Mouse (Mus musculus) ES-E14 (cell line): ENCODE data around the gene 4930535I16Rik. TPM values are rescaled to one million over a fixed set of nuclear protein-coding genes. Genes with fewer than 3 reads are reported as not detected.

ENCODE experiments used
- DNase-seq: peaks from one replicate; pipeline ENCODE4 v3.0.0-alpha.2; 2013; ENCODE audit warnings: low read depth, low spot score
- H3K27ac ChIP-seq: 2 replicates; pipeline ENCODE4 v1.5.1; 2012; ENCODE audit warnings: low read depth, mild to moderate bottlenecking, low read length, moderate library complexity, mixed read lengths; ENCODE audit not compliant: poor library complexity, insufficient read depth, severe bottlenecking
- H3K36me3 ChIP-seq: 2 replicates; pipeline ENCODE4 v1.6.1; 2012; ENCODE audit warnings: mild to moderate bottlenecking, low read length, moderate library complexity, mixed read lengths; ENCODE audit not compliant: control insufficient read depth, poor library complexity, insufficient read depth, severe bottlenecking
- H3K4me1 ChIP-seq, 2 experiments: fragments of 150-350 bp in 1 of 2; sonication (generic) in 1 of 2; 2 replicates each; pipeline ENCODE4 v1.6.1; 2012; ENCODE audit warnings: low read length in 2 of 2, mild to moderate bottlenecking in 1 of 2, mixed read lengths in 1 of 2; ENCODE audit not compliant: control insufficient read depth in 2 of 2, insufficient read depth in 2 of 2, poor library complexity in 1 of 2
- H3K4me3 ChIP-seq, 2 experiments: fragments of 150-350 bp in 1 of 2; sonication (generic) in 1 of 2; 2 replicates each; pipeline ENCODE4 v1.5.1; 2012; ENCODE audit warnings: low read length in 2 of 2, low read depth in 1 of 2, mild to moderate bottlenecking in 1 of 2, mixed read lengths in 1 of 2; ENCODE audit not compliant: insufficient read depth in 1 of 2, poor library complexity in 1 of 2, severe bottlenecking in 1 of 2
- H3K9ac ChIP-seq: 2 replicates; pipeline ENCODE4 v1.6.1; 2012; ENCODE audit warnings: low read depth, mild to moderate bottlenecking, low read length, mixed read lengths; ENCODE audit not compliant: poor library complexity, insufficient read depth, severe bottlenecking
- H3K9me3 ChIP-seq: fragments of 150-350 bp; sonication (generic); 2 replicates; pipeline ENCODE4 v1.6.1; 2012; ENCODE audit warnings: low read depth, mild to moderate bottlenecking, low read length; ENCODE audit not compliant: control insufficient read depth, insufficient read depth
- CHD2 ChIP-seq: IDR thresholded peaks from 2 replicates; pipeline ENCODE4 v1.6.1; 2014; ENCODE audit warnings: mild to moderate bottlenecking, low read depth, low read length, inconsistent platforms
- HCFC1 ChIP-seq: IDR thresholded peaks from 2 replicates; pipeline ENCODE4 v1.6.1; 2012; ENCODE audit warnings: low read length, inconsistent platforms, borderline replicate concordance; ENCODE audit not compliant: insufficient read depth
- MAFK ChIP-seq: IDR thresholded peaks from 2 replicates; pipeline ENCODE4 v1.6.1; 2014; ENCODE audit warnings: mild to moderate bottlenecking, low read depth, low read length, inconsistent platforms; ENCODE audit not compliant: insufficient read depth
- ZC3H11A ChIP-seq: IDR thresholded peaks from 2 replicates; pipeline ENCODE4 v1.6.1; 2012; ENCODE audit warnings: low read depth, mild to moderate bottlenecking, inconsistent platforms, low read length, borderline replicate concordance
- ZNF384 ChIP-seq: IDR thresholded peaks from 2 replicates; pipeline ENCODE4 v1.6.1; 2012; ENCODE audit warnings: low read depth, low read length, inconsistent platforms
- in situ Hi-C, 2 experiments: fragments of 600-800 bp; cut with MboI; formaldehyde crosslinking; loops; one replicate each; pipeline ENCODE4 v1.15.1; 2025; ENCODE audit warnings: low sequenced_read_pairs in 2 of 2, inconsistent platforms in 1 of 2; ENCODE audit not compliant: unreplicated experiment in 2 of 2
- total RNA-seq: library from RNA; depleted of rRNA; stranded (reverse); fragments of 300-350 nt; gene quantifications from 2 replicates; pipeline ENCODE4 v1.2.3, GENCODE M21; 2012

4930535I16Rik gene
- total RNA-seq, 1 experiment: 1.8 TPM

DNA sequence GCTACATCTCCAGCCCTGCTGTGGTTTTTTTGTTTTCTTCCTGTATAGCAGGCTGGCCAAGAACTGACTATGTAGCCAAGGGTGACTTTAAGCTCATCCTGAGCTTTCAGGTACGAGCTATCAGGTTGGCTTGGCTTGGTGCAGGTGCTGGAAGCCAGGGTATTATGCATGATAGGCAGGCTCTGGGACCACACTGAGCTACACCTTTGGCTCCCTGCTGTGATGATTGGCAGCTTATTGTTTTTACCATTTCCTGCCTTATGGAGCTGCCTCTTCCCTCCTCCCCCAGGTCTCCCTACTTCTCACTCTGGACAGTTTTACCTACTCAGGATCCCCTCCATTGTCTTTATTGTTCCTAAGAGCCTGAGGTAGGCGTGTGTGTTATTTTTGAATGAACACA is 1.0 kb upstream of the 4930535I16Rik start:
- DNase-seq: peak; percentile 72
- TF ChIP-seq CHD2: no peak
- TF ChIP-seq MAFK: 0 out of 2 replicates have a peak, but pooled peaks have one; percentile 3
- H3K4me1 ChIP-seq: peaks cover 2 to 6% of the 10 kb centered on the region in 2 experiments; a peak in 2 of 4 replicates
- H3K9me3 ChIP-seq: no peaks in the 10 kb centered on the region
- H3K36me3 ChIP-seq: peaks cover 11% of the 10 kb centered on the region
- H3K4me3 ChIP-seq: peak overlapping the region; percentile 82 to 91; a peak in 3 of 4 replicates
- H3K27ac ChIP-seq: no peak overlapping the region
- in situ Hi-C loops: no loop called here
- no peak overlapping the region for H3K9ac ChIP-seq

DNA sequence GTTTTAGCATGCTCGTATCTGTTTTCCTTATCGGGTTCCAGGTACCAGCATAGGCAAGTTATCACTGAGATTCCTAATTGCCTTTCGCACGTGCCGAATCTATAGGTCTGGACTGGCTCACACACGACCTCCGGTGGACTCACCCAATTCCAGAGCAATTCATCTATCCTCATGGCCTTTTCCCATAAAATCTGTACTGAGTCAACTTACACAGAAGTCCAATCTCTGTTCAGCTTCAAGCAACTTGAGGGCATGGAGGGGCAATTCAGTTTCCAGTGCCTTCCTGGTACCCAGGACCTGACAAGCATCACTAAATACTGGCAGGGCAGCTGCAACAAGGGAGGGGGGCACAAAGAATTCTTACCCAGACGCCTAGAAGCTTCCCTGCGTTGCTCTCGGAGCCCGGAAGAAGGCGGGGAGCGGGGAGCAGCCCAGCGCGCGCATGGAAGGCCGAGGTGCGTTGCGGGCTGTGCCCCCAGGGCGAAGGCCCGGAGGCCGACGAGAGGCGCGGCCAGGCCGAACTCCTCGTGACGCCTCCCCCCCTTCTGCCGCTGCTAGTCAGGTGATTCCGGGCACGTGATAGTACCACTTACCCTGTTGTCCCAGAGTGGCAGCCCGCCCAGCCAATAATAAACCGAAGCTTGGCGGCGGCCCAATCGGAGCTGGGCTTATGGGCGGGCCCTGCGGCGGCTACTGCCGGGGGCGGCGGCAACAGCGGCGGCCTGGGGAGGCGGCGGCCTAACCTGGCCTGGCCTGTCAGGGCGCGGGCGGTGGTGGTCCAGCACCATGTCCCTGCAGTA is 874 bp downstream of the 4930535I16Rik start, which contains the start of gene Rragc:
Rragc (plus strand) TSS at position 699 of the 800 bp plus-strand sequence.
- Histone ChIP-seq H3K4me3 (peak within 1 kb of the TSS; percentile 82 to 91), H3K36me3 (peaks cover 19% of the 10 kb centered on the region), H3K27ac (peak within 1 kb of the TSS; percentile 38), H3K9me3 (no peaks in the 10 kb centered on the region), H3K9ac (peak within 1 kb of the TSS; percentile 83), H3K4me1 (peaks cover 2 to 6% of the 10 kb centered on the region in 2 experiments; a peak in 2 of 4 replicates)
- TF ChIP-seq ZNF384 (no peak), ZC3H11A (no peak), HCFC1 (peak; percentile 64; the same call in 1 of the 2 replicates), CHD2 (peak; percentile 87), MAFK (no peak)
- DNase-seq: peak; percentile 96
- in situ Hi-C loops: no loop called here

- in situ Hi-C loops: no loop called here
- H3K9me3 ChIP-seq: no peaks in the 10 kb centered on the region
- DNase-seq: no peak
- H3K36me3 ChIP-seq: peaks cover 14% of the 10 kb centered on the region
- H3K4me3 ChIP-seq: no peak overlapping the region
- TF ChIP-seq ZC3H11A (no peak), HCFC1 (no peak), MAFK (no peak), CHD2 (no peak), ZNF384 (no peak)
- no peak overlapping the region for H3K27ac ChIP-seq
- H3K4me1 ChIP-seq: 0 out of 4 replicates have a peak, but pooled peaks cover 0 to 5% of the 10 kb centered on the region in 2 experiments
- H3K9ac ChIP-seq: no peak overlapping the region
Measured at GRCm38 (mm10) chr4:123912431-123912830, 5.4 kb downstream of the 4930535I16Rik start.

DNA sequence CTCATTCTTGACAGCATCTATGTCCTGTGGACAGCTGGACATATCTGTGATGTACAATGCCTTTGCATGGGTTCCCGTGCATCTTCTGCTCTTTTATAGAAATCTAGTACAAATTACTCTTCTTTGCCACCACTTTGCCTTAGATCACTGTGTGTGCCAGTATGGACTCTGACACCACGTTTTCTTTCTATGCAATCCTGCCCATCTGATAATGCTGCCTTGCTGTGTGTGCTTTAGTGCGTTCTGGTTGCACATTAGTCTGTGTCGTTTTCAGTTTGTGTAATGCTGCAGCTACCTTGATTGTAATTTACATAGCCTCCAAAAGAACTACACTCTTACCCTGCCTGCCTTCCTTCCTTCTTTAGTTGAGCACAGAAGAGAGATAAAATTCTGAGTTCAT is 6.3 kb downstream of the 4930535I16Rik start:
- DNase-seq: no peak
- TF ChIP-seq CHD2: no peak
- Histone ChIP-seq H3K36me3 (peaks cover 14% of the 10 kb centered on the region), H3K4me3 (no peak overlapping the region), H3K9ac (no peak overlapping the region), H3K4me1 (0 out of 4 replicates have a peak, but pooled peaks cover 0 to 5% of the 10 kb centered on the region in 2 experiments), H3K9me3 (no peaks in the 10 kb centered on the region), H3K27ac (no peak overlapping the region)
- in situ Hi-C loops: no loop called here
